Mouse (Mus musculus) lung, postnatal 0 days (tissue): ENCODE measurements at regions not wholly inside any gene's neighbourhood (a gene's known extent, or its start where the extent isn't known, plus 50 kb on each side); places are given as distances from the start of the nearest gene placed in this dataset.

Experiments used
- CTCF ChIP-seq: IDR thresholded peaks from 2 replicates; pipeline ENCODE4 v1.5.1; 2016; ENCODE audit warnings: antibody characterized with exemption, mild to moderate bottlenecking
- EP300 ChIP-seq: IDR thresholded peaks from 2 replicates; pipeline ENCODE4 v1.6.1; 2016; ENCODE audit warnings: antibody characterized with exemption, mild to moderate bottlenecking, control low read depth

DNA sequence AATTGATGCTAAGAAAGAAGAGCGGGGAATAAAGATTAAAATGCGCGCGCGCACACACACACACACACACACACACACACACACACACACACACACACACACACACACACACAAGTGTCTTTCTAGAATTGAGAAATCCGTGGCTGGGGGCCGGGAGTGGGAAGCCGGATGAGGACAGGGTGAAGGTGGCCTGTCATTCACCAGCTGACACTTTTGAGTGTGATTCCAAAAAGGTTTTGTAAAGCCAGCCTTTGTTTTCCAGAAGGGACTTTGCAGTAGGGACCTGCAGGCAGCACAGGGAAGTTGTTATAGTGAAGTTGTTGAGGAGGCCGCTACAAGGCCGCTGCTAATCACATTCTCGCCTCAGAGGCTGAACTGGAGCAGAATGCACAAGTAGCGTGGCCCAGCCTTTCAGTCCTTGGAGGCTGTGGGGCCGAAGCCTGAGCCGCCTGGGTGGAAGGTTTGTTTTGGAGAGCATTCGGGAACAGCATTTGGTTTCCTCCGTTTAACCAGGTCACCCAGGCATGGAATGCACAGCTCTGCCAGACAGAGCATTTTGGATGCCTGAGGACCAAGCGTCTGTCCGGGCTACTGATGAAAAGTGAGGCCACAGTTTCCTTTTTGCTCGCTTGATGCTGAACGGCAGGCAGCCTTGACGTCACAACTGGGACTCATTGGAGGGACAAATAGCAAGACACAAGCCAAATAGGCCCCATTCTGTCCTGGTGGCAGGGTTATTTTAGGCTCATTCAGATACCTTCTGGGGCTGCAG, 137.3 kb upstream of the Klf14 start:
- TF ChIP-seq CTCF, result no peak
- TF ChIP-seq EP300, result no peak
